Mouse (Mus musculus): ENCODE data around the gene Plod1.

DNA sequence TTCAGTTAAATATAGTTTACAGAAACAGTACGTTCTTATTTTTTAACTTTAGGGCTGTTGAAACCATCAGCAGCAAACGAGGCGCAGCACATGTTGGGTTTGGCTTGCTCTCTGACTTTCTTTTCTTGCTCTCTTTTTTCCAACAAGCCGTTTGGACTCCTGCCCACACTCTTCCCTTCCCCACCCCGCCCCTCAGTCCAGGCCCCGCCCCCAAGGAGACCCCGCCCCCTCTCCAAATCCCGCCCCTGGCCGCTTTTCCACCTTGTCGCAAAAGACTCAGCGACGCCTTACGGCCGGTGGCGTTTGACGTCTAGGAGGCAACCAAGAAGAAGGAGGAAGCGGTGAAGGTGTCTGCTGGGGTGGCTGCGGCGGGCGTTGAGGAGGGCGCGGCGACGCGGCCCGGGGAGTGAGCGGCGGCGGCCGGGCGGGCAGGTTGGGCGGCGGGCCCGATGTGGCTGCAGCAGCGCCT, 4.0 kb upstream of the Plod1 start, which contains the start of gene 2510039O18Rik:
- TF ChIP-seq MAFK (IDR thresholded peaks at IDR 0.05; ENCODE audit: insufficient read depth, low read depth, low read length) (no peak), HCFC1 (IDR thresholded peaks at IDR 0.05; ENCODE audit: borderline replicate concordance, insufficient read depth, low read length) (no peak), CHD2 (IDR thresholded peaks at IDR 0.05; ENCODE audit: low read depth, low read length) (no peak)
